Mouse (Mus musculus) thymus, adult 18-20 months (tissue): ENCODE results near the gene Lamtor2.

ENCODE experiments used
- DNase-seq, 2 experiments: peaks; one replicate each; pipeline ENCODE4 v3.0.0; 2022; ENCODE audit warnings: mixed read lengths in 2 of 2

The Lamtor2 gene

GRCm38 (mm10) chr3:88502641-88503504, 50.0 kb downstream of the Lamtor2 start:
- DNase-seq: peak in 1 of 2 experiments; percentile 47

- no peak for DNase-seq
These were observed 50.8 kb downstream of the Lamtor2 start for GRCm38 (mm10) chr3:88502031-88502571.

- no peak for DNase-seq
These were observed 51.4 kb downstream of the Lamtor2 start for GRCm38 (mm10) chr3:88501366-88502030.

GRCm38 (mm10) chr3:88500655-88501365, 52.1 kb downstream of the Lamtor2 start:
- no peak for DNase-seq

GRCm38 (mm10) chr3:88500087-88500486, 52.8 kb downstream of the Lamtor2 start:
- no peak for DNase-seq
